Comparison of ENCODE assay signal across 10 mouse cellular contexts in the genomic region with DNA sequence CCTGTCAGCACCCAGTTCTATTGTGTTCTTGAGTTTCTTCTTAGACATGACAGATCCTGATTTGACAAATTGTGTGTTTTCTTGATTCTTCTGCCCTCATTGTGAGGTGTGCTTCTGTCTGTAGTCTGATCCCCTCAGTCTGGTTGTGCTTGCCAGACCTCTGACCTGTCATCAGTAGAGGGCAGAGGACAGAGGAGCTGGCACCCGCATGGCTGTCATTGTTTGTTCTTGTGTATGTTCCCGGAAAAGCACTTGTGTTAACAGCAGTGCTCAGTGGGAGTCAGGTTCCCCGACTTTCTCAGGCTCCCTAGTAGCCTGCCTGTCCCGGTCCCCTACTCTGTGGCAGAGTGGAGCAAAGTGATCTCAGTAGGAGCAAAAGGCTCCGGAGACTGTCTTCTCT. TPM values are rescaled to one million over a fixed set of nuclear protein-coding genes. Genes with fewer than 3 reads are reported as not detected.
DNase-seq lines count a peak whose midpoint lies in the region; ATAC-seq and TF ChIP-seq lines count a peak whose summit lies in the region.
"Had no signal": no experiment of that assay in that cellular context is flagged by ENCODE, and none has a peak within 500 bp of the region (broad histone marks: within the 10 kb centered on the region; RNA-seq: fewer than 3 reads in every experiment).

No protein-coding gene starts in this region.

- TF ChIP-seq CTCF in gastrocnemius, adult 2 months (IDR thresholded peaks at IDR 0.05): no peak
- no peak for TF ChIP-seq CTCF in lung, adult 2 months (IDR thresholded peaks at IDR 0.05; ENCODE audit: insufficient read depth, low read length)
- no peak for TF ChIP-seq CTCF in liver, embryonic 14.5 days (IDR thresholded peaks at IDR 0.05; ENCODE audit: low read depth)

- no peak for TF ChIP-seq POLR2A in lung, adult 2 months (IDR thresholded peaks at IDR 0.05; ENCODE audit: borderline replicate concordance, extremely low read depth, low read depth, low read length)

- H3K36me3 ChIP-seq in lung, embryonic 16.5 days (ENCODE audit: control insufficient read depth, insufficient read depth, low read length): no peaks in the 10 kb centered on the region
- H3K36me3 ChIP-seq in liver, embryonic 14.5 days (replicated peaks; ENCODE audit: control insufficient read depth, insufficient read depth, low read depth): no peaks in the 10 kb centered on the region

- 0 out of 2 replicates have a peak overlapping the region, but pooled peaks have one; percentile 11 for H3K9ac ChIP-seq in lung, embryonic 16.5 days (ENCODE audit: low read length)
- H3K9ac ChIP-seq in liver, embryonic 14.5 days (replicated peaks): no peak overlapping the region

- TF ChIP-seq EP300 in liver, embryonic 14.5 days (IDR thresholded peaks at IDR 0.05; ENCODE audit: low read depth): no peak

- H3K4me1 ChIP-seq in lung, embryonic 16.5 days (replicated peaks; ENCODE audit: control insufficient read depth, insufficient read depth, low read length): peaks cover 15% of the 10 kb centered on the region
- H3K4me1 ChIP-seq in lung, adult 2 months (ENCODE audit: control insufficient read depth, insufficient read depth, low read length): peaks cover 18% of the 10 kb centered on the region
- peaks cover 0 to 6% of the 10 kb centered on the region in 2 experiments; a peak in 2 of 4 replicates for H3K4me1 ChIP-seq in liver, embryonic 14.5 days (replicated peaks; ENCODE audit: control insufficient read depth in 2 of 2, insufficient read depth in 2 of 2, low read length in 1 of 2)

- 31% methylated on average over 5 of the region's 5 CpGs for WGBS in lung, embryonic 16.5 days
- WGBS in lung, adult 2 months: 38% methylated on average over 5 of the region's 5 CpGs
- 50% methylated on average over 5 of the region's 5 CpGs for WGBS in liver, embryonic 14.5 days (ENCODE audit: insufficient replicate concordance)

- no peak overlapping the region for H3K4me3 ChIP-seq in gastrocnemius, adult 2 months
- no peak overlapping the region for H3K4me3 ChIP-seq in lung, embryonic 16.5 days (ENCODE audit: low read length)
- no peak overlapping the region for H3K4me3 ChIP-seq in lung, adult 2 months (replicated peaks; ENCODE audit: extremely low read depth, low read depth, low read length)
- no peak overlapping the region for H3K4me3 ChIP-seq in liver, embryonic 14.5 days (ENCODE audit: insufficient read depth in 1 of 2, low read depth in 2 of 2, low read length in 2 of 2)
- H3K4me3 ChIP-seq: hindbrain, embryonic 10.5 days had no signal

- intact Hi-C loops in gastrocnemius, adult 2 months (cut with DNase I): no loop called here

- peak; percentile 5; the same call in 1 of the 2 replicates for ATAC-seq in lung, embryonic 16.5 days (ENCODE audit: low read depth)
- ATAC-seq in liver, embryonic 14.5 days (ENCODE audit: insufficient read depth): peak; percentile 47; the same call in 1 of the 2 replicates

- DNase-seq in gastrocnemius, adult 2 months: no peak
- DNase-seq in gastrocnemius, adult 8-10 months (ENCODE audit: low spot score in 2 of 2): no peak
- no peak for DNase-seq in lung, adult 2 months
- DNase-seq in liver, embryonic 14.5 days (ENCODE audit: low read depth in 3 of 3, low spot score in 3 of 3): no peak
- DNase-seq in yolk sac, embryonic 10.5 days (ENCODE audit: low spot score): peak; percentile 26
- DNase-seq in urinary bladder, postnatal 36 days (ENCODE audit: low spot score in 2 of 2): no peak
- DNase-seq in embryo, embryonic 10 days (ENCODE audit: low spot score): no peak
- DNase-seq: cerebellum, adult 18-20 months had no signal

- H3K27ac ChIP-seq in gastrocnemius, adult 2 months: peak overlapping the region; percentile 44
- H3K27ac ChIP-seq in lung, embryonic 16.5 days (ENCODE audit: low read length): peak overlapping the region; percentile 57
- no peak overlapping the region for H3K27ac ChIP-seq in liver, embryonic 14.5 days
- H3K27ac ChIP-seq: hindbrain, embryonic 10.5 days had no signal

- no peak overlapping the region for H3K4me2 ChIP-seq in lung, embryonic 16.5 days (ENCODE audit: low read depth, low read length)
- H3K4me2 ChIP-seq in liver, embryonic 14.5 days (ENCODE audit: low read depth): no peak overlapping the region

- no peaks in the 10 kb centered on the region for H3K9me3 ChIP-seq in lung, embryonic 16.5 days (ENCODE audit: control insufficient read depth, low read length)
- H3K9me3 ChIP-seq in liver, embryonic 14.5 days (ENCODE audit: control insufficient read depth, low read length): no peaks in the 10 kb centered on the region
- H3K9me3 ChIP-seq: hindbrain, embryonic 10.5 days had no signal

- no peaks in the 10 kb centered on the region for H3K27me3 ChIP-seq in lung, embryonic 16.5 days (ENCODE audit: control insufficient read depth, insufficient read depth, low read depth, low read length)
- H3K27me3 ChIP-seq in liver, embryonic 14.5 days (ENCODE audit: control insufficient read depth, insufficient read depth, low read length): no peaks in the 10 kb centered on the region

RNA-seq across cellular contexts. Expression of gene Smco4, which starts 42.2 kb away (rescaled TPM):
- 10 to 100 TPM in 1 of 2 experiments, 1 to 10 TPM in 1; 6.8 to 15.0 TPM for total RNA-seq in gastrocnemius, adult 2 months (2021)
- 10 to 100 TPM in 2 of 4 experiments, 1 to 10 TPM in 2; 8.4 to 11.1 (median 9.9) TPM for total RNA-seq in gastrocnemius, adult 8-10 months (2022)
- polyA plus RNA-seq in lung, embryonic 16.5 days (2015; fragmentation: Nextera tagmentation; extraction: Ambion mirVana): 3.2 and 3.4 TPM in 2 replicates
- 22.0 and 27.1 TPM in 2 replicates for polyA plus RNA-seq in lung, adult 2 months (2012; rRNA removed)
- polyA plus RNA-seq in liver, embryonic 14.5 days (2012; rRNA removed): 3.4 and 5.8 TPM in 2 replicates
- polyA plus RNA-seq in liver, embryonic 14.5 days (2014; fragmentation: Nextera tagmentation; extraction: Ambion mirVana): 1.4 and 2.3 TPM in 2 replicates
